Mouse (Mus musculus) forebrain, embryonic 14.5 days (tissue): ENCODE data around the gene Cttnbp2nl. TPM values are rescaled to one million over a fixed set of nuclear protein-coding genes. Genes with fewer than 3 reads are reported as not detected.
A peak's percentile ranks its signal among the peaks of the same experiment; 100 is the strongest.

Experiments used
- ATAC-seq: fragments of 200-750 bp; cut with Nextera tagmentation; 2 replicates; pipeline ENCODE4 v1.8.0; 2017; ENCODE audit warnings: mild to moderate bottlenecking, moderate library complexity
- DNase-seq: peaks from one replicate; pipeline ENCODE4 v3.0.0-alpha.2; 2015; ENCODE audit warnings: low spot score
- H3K27ac ChIP-seq: fragments of 300-500 bp; sonication (generic); 2 replicates; pipeline ENCODE4 v1.5.1; 2014; ENCODE audit warnings: low read depth, mild to moderate bottlenecking, control low read depth, low read length, moderate library complexity
- H3K27me3 ChIP-seq: fragments of 300-500 bp; sonication (generic); replicated peaks from 2 replicates; pipeline ENCODE4 v1.6.1; 2014; ENCODE audit warnings: low read length, control low read depth, mixed read lengths; ENCODE audit not compliant: control insufficient read depth, insufficient read depth
- H3K36me3 ChIP-seq: fragments of 300-500 bp; sonication (generic); 2 replicates; pipeline ENCODE4 v1.6.1; 2014; ENCODE audit warnings: low read length, control low read depth; ENCODE audit not compliant: control insufficient read depth, insufficient read depth
- H3K4me1 ChIP-seq: fragments of 300-500 bp; sonication (generic); 2 replicates; pipeline ENCODE4 v1.6.1; 2014; ENCODE audit warnings: antibody characterized with exemption, low read length, control low read depth; ENCODE audit not compliant: control insufficient read depth, insufficient read depth
- H3K4me2 ChIP-seq: fragments of 300-500 bp; sonication (generic); 2 replicates; pipeline ENCODE4 v1.6.1; 2014; ENCODE audit warnings: mild to moderate bottlenecking, control low read depth, low read length
- H3K4me3 ChIP-seq: fragments of 300-500 bp; sonication (generic); 2 replicates; pipeline ENCODE4 v1.5.1; 2014; ENCODE audit warnings: low read depth, low read length, control low read depth
- H3K9ac ChIP-seq: fragments of 300-500 bp; sonication (generic); 2 replicates; pipeline ENCODE4 v1.6.1; 2014; ENCODE audit warnings: mild to moderate bottlenecking, low read length, control low read depth, moderate library complexity
- H3K9me3 ChIP-seq: fragments of 300-500 bp; sonication (generic); replicated peaks from 2 replicates; pipeline ENCODE4 v1.6.1; 2016; ENCODE audit warnings: low read length, control low read depth, mixed read lengths; ENCODE audit not compliant: control insufficient read depth
- WGBS: fragments of 180-500 bp; shearing (Covaris S2); extraction: QIAGEN DNeasy Blood & Tissue Kit; methylation state at CpG from one replicate; pipeline ENCODE4 v1.1.7; 2014; 5-methylcytosine and 5-hydroxymethylcytosine counted together
- polyA plus RNA-seq: library from polyadenylated mRNA; unstranded; fragments of >200 nt; fragmentation: Nextera tagmentation; extraction: Ambion mirVana; gene quantifications from 2 replicates; pipeline ENCODE4 v1.2.1, GENCODE M21; 2014

Gene Cttnbp2nl
- polyA plus RNA-seq, 1 experiment from 2014 or later: 42.8 TPM

DNA sequence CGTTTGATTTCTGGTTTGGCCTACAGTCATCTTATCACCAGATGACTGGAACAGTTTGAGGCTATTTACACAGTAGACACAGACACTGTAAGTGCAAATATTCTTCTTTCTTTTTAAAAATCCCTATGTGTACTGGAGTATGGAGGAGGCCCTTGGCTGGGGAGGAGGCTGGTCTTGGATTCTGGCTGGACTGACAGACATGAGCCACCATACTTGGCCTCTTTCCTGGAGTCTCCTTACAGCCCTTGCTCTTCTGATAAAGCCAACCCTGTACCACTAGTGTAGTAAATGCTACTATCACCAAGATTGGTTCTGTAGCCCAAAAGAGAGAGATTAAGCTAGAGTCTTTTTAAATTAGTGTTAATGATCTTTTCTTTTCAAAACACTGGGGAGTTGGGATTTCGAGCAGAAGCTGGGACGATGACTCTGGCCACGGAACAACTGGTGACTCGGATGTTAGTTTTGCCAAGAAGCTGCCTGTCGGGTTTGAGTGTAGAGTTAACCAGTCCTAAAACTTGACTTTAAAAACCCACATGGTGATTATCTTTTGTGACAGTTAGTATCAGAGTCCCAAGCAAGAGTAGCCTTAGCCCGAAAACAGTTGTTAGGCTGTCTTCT is 40.1 kb downstream of the Cttnbp2nl start:
- Histone ChIP-seq H3K4me3 (no peak overlapping the region), H3K9ac (no peak overlapping the region), H3K27ac (no peak overlapping the region), H3K9me3 (no peaks in the 10 kb centered on the region), H3K36me3 (peaks cover 38% of the 10 kb centered on the region), H3K4me1 (no peaks in the 10 kb centered on the region), H3K27me3 (no peaks in the 10 kb centered on the region), H3K4me2 (no peak overlapping the region)
- no peak for DNase-seq
- ATAC-seq: no peak
- WGBS: 92% methylated on average over 7 of the region's 7 CpGs

DNA sequence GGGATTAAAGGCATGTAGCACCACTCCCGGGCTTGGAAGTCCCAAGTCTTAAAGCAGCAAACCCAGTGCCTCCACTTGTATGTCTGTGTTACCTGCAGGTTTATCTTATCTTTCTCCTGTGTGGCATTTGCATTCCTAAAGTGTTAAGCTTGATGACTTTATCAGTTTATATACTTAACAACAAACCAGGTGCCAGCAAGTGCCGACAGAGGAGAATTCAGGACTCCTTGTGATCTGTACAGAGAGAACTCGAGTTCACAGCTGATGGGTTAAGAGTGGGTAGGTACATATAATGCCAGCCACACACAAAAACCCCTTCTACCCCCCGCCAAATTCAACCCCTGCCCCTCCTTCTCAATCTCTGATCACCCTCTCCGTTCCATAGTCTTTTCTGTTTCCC is 41.1 kb downstream of the Cttnbp2nl start:
- Histone ChIP-seq H3K27ac (no peak overlapping the region), H3K9me3 (no peaks in the 10 kb centered on the region), H3K9ac (no peak overlapping the region), H3K4me2 (no peak overlapping the region), H3K36me3 (peaks cover 47% of the 10 kb centered on the region), H3K4me1 (no peaks in the 10 kb centered on the region), H3K4me3 (no peak overlapping the region), H3K27me3 (no peaks in the 10 kb centered on the region)
- WGBS: 92% methylated on average over 5 of the region's 5 CpGs
- DNase-seq (no peak), ATAC-seq (no peak)

DNA sequence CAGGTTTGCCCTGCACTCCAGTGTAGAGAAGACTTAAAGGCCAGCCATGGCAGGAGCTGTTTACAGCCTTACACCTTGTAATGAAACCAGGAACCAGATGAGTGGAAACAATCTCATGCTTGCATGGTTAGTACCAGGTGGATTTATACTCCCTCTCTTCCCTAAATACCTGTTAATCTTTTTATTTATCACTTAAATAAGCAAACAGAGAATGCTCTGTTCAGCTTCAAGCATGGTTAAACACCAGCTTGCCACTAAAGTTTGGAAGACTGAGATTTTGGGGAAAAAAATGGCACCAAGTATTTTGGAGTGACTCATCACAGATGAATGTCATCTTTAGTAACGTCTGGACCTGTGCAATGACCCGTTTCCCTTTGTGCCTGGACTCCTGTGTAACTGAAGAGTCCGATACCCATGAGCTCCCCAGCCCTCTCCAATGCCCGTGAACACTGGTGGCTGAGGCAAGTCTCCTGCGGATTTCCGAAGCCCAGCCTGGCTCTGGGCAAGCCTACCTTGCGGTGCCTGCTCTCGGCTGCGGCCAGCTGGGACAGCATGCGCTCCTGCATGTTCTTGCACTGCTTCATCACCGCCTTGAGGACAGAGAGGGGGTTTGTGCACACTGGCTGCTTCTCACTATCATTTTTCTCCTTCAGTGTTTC is 42.1 kb downstream of the Cttnbp2nl start:
- H3K4me1 ChIP-seq: no peaks in the 10 kb centered on the region
- peaks cover 58% of the 10 kb centered on the region for H3K36me3 ChIP-seq
- no peak overlapping the region for H3K9ac ChIP-seq
- DNase-seq: no peak
- 93% methylated on average over 11 of the region's 11 CpGs for WGBS
- H3K4me3 ChIP-seq: no peak overlapping the region
- H3K27me3 ChIP-seq: no peaks in the 10 kb centered on the region
- ATAC-seq: no peak
- H3K9me3 ChIP-seq: no peaks in the 10 kb centered on the region
- H3K27ac ChIP-seq: no peak overlapping the region
- no peak overlapping the region for H3K4me2 ChIP-seq

DNA sequence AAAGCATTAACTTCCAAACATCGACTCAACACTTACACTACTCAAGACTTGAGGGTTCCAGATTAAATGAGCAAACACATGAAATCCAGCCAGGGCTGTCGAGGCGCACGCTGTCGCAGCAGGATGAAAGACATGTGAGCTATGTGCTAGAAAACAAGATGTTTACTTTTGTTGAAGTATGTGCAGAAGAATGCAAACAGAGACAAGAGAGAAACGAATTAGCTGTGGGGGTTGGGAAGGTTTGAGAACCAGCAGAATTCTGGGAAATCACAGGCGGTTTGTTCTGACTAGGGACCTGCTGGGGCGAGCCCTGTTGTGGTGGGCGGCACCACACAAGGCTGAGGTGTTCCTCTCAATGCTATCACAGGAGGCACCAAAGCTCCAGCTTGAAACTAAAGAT is 44.9 kb downstream of the Cttnbp2nl start:
- Histone ChIP-seq H3K4me2 (no peak overlapping the region), H3K4me1 (0 out of 2 replicates have a peak, but pooled peaks cover 2% of the 10 kb centered on the region), H3K9ac (no peak overlapping the region), H3K4me3 (no peak overlapping the region), H3K9me3 (no peaks in the 10 kb centered on the region), H3K27me3 (no peaks in the 10 kb centered on the region), H3K36me3 (peaks cover 85% of the 10 kb centered on the region), H3K27ac (no peak overlapping the region)
- no peak for DNase-seq
- 91% methylated on average over 9 of the region's 9 CpGs for WGBS
- no peak for ATAC-seq

DNA sequence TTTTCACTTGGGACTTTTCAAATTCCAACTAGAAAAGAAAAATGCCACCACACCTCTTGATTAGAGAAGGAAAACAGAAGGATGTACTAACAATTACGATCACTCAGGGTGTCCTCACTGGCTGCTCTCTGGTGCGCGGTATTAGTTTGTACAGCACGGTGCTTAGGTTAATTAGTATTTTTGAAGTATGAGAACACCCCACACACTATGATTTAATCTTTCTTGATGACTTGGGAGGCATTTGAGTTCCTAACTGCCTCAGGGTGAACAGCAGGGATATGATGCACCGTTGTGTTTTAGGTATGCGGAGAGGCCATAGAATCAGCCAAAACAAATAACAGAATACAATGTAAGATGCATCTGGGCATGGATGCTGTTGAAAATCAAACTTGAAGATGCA is 46.8 kb downstream of the Cttnbp2nl start:
- no peak for ATAC-seq
- 88% methylated on average over 6 of the region's 6 CpGs for WGBS
- no peak overlapping the region for H3K4me2 ChIP-seq
- no peak for DNase-seq
- H3K9me3 ChIP-seq: no peaks in the 10 kb centered on the region
- H3K27me3 ChIP-seq: no peaks in the 10 kb centered on the region
- 0 out of 2 replicates have a peak, but pooled peaks cover 2% of the 10 kb centered on the region for H3K4me1 ChIP-seq
- H3K4me3 ChIP-seq: no peak overlapping the region
- H3K36me3 ChIP-seq: peaks cover 91% of the 10 kb centered on the region
- H3K27ac ChIP-seq: no peak overlapping the region
- no peak overlapping the region for H3K9ac ChIP-seq

DNA sequence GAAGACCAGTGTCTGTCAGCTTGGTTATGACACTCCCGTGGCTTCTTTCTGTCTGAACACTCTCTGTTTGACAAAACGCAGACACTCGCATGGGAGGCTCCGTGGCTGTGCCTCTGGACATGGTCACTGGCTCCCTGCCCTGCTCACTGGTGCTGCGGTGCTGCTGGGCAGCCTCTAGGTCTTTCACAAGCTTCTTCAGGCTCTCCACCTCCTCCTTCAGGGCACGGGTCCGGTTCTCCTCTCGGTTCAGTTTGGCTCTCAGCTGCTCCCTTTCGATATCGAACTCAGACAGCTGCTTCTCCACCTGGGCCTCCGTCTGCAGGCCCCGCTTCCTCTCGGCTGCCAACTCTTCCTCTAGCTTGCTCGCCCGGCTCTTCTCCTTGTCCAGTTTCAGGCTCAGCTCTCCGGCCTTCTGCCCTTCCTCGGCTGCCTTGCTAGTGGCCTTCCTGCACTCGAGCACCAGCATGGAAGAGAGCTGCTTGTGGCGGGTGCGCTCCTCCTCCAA is 47.3 kb downstream of the Cttnbp2nl start:
- WGBS: 91% methylated on average over 20 of the region's 20 CpGs
- no peaks in the 10 kb centered on the region for H3K27me3 ChIP-seq
- 0 out of 2 replicates have a peak, but pooled peaks cover 2% of the 10 kb centered on the region for H3K4me1 ChIP-seq
- no peak overlapping the region for H3K27ac ChIP-seq
- DNase-seq (no peak), ATAC-seq (no peak)
- H3K9me3 ChIP-seq: no peaks in the 10 kb centered on the region
- no peak overlapping the region for H3K4me3 ChIP-seq
- peaks cover 89% of the 10 kb centered on the region for H3K36me3 ChIP-seq
- H3K9ac ChIP-seq: no peak overlapping the region
- H3K4me2 ChIP-seq: no peak overlapping the region

DNA sequence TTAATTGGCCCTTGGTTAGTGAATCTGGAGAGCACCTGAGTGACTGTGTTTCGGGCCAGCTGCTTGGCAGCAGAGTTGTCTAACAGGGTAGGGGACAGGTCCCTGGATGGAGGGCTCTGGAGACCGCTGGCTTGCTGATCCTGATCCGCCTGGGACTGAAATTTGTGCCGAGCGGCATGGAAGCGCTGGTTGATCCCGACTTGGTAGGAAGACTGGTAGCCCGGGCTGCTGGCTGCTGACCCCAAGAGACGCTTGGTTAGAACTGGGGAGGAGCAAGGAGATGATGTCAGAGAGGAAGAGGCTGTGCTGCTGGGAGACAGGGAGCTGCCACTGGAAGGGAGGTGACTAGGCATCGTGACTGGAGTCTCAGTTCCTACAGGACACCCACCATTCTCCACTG is 47.9 kb downstream of the Cttnbp2nl start:
- Histone ChIP-seq H3K9ac (no peak overlapping the region), H3K4me3 (no peak overlapping the region), H3K4me2 (no peak overlapping the region), H3K9me3 (no peaks in the 10 kb centered on the region), H3K27ac (no peak overlapping the region), H3K36me3 (peaks cover 83% of the 10 kb centered on the region), H3K27me3 (no peaks in the 10 kb centered on the region), H3K4me1 (0 out of 2 replicates have a peak, but pooled peaks cover 2% of the 10 kb centered on the region)
- WGBS: 94% methylated on average over 10 of the region's 10 CpGs
- DNase-seq: no peak
- no peak for ATAC-seq

DNA sequence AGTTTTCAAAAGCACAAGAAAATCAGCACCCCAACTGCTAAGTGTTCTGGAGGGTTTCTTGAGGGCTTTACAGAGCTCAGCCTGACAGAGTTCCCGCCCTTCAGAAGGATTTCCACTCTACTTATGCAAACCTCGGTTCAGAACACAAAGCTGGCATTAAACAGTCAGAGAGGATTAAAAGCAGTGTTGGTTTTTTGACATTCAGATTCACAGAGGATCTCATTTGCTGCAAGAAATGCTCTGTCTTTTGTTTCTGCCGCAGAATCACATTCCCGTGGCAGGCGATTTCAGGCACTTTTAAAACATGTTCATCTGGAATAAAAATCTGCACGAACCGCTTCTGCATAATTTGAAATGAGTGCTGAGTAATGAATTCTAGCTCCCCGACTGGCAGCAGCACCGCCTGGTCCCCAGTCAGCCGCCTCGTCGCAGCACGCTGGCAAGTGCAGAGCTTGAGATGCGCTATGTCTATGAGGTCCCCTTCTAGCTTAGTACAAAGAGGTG is 48.9 kb downstream of the Cttnbp2nl start:
- Histone ChIP-seq H3K9me3 (no peaks in the 10 kb centered on the region), H3K9ac (no peak overlapping the region), H3K27ac (0 out of 2 replicates have a peak overlapping the region, but pooled peaks have one; percentile 33), H3K36me3 (peaks cover 73% of the 10 kb centered on the region), H3K27me3 (no peaks in the 10 kb centered on the region), H3K4me2 (no peak overlapping the region), H3K4me1 (0 out of 2 replicates have a peak, but pooled peaks cover 2% of the 10 kb centered on the region), H3K4me3 (no peak overlapping the region)
- WGBS: 42% methylated on average over 14 of the region's 14 CpGs
- ATAC-seq (peak; percentile 85), DNase-seq (peak; percentile 54)

DNA sequence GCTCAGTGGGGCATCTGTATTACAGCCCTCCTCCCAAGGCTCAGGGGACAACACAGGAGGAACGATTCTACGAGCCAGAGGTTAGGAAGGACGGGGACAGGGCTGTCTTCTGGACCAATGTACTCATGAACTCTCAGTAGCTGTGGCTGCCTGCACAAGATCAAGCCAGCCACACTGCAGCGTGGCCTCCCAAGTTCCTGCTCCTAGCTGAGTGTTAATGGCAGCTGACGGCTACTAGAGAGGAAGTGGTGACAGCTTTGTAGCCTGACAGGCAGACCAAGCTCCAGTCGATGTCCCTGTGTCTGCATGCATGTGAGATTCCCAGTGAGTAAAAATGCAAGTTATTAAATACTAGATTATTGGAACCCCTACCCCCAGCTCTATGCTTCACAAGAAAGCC is 51.6 kb downstream of the Cttnbp2nl start:
- H3K9me3 ChIP-seq: no peaks in the 10 kb centered on the region
- ATAC-seq (no peak), DNase-seq (no peak)
- no peak overlapping the region for H3K4me2 ChIP-seq
- WGBS: 52% methylated on average over 6 of the region's 6 CpGs
- H3K4me1 ChIP-seq: peaks cover 13% of the 10 kb centered on the region
- peaks cover 49% of the 10 kb centered on the region for H3K36me3 ChIP-seq
- H3K9ac ChIP-seq: no peak overlapping the region
- no peak overlapping the region for H3K27ac ChIP-seq
- H3K4me3 ChIP-seq: no peak overlapping the region
- H3K27me3 ChIP-seq: no peaks in the 10 kb centered on the region
